Mouse (Mus musculus) heart, postnatal 4 days (tissue): ENCODE results near the gene Dglucy. TPM values are rescaled to one million over a fixed set of nuclear protein-coding genes. Genes with fewer than 3 reads are reported as not detected.

Experiments
- DNase-seq: peaks from one replicate; pipeline ENCODE4 v3.0.0; 2021
- total RNA-seq, 2 experiments: library from RNA; stranded (reverse); gene quantifications; 2 replicates each; pipeline ENCODE4 v1.2.3; 2021

The Dglucy gene
- total RNA-seq, 2 experiments from 2014 or later: 14.2 to 17.0 TPM

DNA sequence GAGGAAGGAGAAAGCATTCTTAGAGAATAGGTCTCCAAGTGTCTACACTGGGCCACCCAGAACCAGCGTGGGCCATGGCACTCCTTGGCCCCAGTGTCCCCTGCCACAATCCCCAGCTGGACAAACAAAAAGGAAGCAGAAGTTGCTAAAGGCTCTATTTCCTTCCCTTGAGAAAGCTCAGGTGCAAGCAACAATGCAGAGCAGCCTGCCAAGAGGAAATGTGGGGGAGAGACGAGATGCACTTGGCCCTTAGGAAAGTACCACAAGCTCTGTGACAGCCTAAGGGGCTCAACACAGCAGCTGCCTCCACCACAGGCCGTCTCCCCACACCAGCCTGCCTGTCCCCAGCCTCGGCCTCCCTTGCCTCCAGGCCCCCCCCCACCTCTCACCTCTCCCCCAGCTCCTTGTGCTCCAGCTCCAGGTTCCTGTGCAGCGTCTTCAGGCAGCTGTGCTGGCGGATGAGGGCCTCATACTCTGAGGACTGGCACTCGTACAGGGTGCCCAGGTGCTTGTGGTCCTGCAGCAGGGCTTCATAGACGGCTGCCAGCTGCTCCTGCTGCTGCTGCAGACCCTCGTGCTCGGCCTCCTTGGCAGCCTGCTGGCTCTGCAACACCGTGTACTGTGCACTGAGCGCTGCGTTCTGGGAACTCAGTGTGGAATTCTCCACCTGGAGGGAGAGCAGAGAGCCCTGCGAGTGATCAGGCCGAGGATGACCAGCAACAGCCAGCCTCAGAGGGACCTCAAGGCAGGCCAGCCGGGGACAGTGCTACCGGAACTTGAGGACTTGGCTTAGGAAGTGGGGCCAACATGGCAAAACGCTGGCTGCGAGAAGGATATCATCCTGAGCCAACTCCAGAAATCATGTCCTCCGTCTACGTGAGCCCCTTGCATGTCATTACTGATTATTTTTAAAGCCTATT lies 158.8 kb downstream of the Dglucy start:
- peak; percentile 62 for DNase-seq

DNA sequence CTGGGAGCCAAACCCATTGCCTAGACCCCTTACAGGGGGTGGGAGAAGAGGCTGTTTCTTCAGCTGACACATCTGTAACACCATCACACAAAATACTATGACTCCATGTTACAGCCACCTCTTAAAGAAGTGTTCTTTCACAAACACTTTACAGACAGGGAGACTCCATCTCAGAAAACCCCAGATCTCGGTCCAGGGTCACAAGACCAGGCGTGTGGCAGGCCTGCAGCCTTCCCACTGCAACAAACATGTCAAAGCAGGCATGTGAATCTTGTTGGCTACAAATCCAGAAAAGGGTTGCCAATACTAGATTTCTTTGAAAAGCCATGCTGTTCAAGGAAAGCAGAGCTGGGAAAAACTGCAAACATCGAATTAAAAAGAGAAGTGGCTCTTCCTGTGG lies 162.5 kb downstream of the Dglucy start:
- DNase-seq: no peak

DNA sequence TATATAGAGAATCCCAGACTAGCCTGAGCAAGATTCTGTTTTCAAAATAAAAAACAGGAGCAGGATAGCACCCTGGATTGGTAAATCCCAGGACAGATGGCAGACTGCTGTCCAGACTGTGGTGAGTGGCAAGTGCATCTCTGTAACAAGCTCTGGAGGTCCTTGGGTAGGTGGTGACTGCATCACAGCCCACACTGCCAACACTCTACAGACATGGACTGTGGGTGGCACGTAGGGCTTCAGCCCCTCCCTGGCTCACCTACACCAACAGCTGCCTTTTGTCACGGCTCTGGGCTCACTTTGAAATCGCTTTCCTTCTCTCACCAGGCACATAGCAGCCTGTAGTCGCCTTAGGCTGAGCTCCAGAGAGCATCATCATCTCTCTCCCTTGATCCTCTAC lies 164.3 kb downstream of the Dglucy start:
- DNase-seq: no peak

DNA sequence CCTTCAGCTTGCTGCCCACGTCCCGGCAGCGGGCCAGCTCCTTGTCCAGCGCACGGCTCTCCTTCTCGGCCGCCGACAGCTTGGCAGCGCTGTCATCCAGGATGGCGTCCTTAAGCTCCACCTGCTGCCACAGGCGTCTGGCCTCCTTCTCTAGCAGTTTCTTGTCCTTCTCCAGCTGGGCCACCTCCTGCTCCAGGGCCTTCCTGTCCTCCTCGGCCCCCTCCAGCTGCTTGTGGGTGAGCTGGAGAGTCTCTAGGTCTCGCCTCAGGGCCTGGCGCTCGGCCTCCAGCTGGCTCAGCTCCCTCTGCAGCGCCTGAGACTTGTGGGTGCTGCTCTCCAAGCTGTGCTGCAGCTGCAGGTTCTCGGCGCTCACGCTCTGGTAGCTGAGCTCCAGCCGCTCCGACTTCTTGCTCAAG lies 166.1 kb downstream of the Dglucy start:
- DNase-seq: no peak

DNA sequence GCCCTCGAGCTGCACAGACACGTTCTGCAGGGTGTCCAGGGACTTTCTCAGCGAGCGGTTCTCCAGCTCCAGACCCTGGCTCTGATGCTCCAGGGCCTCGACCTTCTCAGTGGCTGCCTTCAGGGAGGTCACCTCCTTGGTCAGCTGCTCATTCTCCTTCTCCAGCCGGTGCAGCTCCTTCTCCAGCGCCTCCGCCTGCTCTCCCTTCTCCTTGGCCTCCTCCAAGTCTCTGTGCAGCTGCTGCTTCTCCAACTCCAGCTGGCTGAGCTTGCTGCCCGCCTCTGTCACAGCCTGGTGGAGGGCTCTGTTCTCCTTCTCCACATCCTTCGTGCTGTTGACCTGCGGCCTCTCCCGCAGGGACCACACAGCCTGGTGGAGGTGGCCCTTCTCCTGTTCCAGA lies 166.6 kb downstream of the Dglucy start:
- DNase-seq: no peak

DNA sequence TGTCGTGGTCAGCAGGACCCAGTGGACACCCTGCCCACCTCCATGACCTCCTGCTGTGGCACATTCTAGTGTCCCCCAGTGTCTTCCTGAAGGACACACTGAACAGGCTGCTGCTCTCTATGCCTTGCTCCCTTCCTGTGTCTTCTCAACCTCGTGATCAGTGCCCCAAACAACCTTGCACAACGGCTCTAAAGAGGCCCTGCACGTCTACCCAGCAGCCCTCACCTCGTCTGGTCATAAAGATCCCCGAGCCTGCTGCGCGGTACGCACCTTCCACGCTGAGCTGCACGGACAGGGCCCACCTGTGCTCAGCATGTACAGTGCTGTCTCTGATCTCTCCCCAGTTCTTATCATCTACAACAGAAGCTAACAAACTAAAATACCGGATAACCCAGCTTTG lies 167.1 kb downstream of the Dglucy start:
- no peak for DNase-seq

Other genes with a start within 250 kb of the Dglucy start
- 10 to 100 TPM; 11.1 to 11.6 TPM for gene Rps6ka5, start 52.1 kb upstream of the Dglucy start, total RNA-seq
- 1 to 10 TPM; 2.4 to 2.8 TPM for gene Gpr68, start 129.1 kb downstream of the Dglucy start, total RNA-seq
- 10 to 100 TPM; 10.9 to 11.4 TPM for gene Ccdc88c, start 250.0 kb downstream of the Dglucy start, total RNA-seq